Mouse (Mus musculus) bone marrow, adult 2 months (tissue): Measurements from ENCODE around the gene Ltc4s.

Experiments
- CTCF ChIP-seq: fragments of 200-500 bp; IDR thresholded peaks from 2 replicates; pipeline ENCODE4 v1.5.1; 2011; ENCODE audit warnings: low read length, control low read depth; ENCODE audit not compliant: control insufficient read depth, insufficient read depth
- POLR2A ChIP-seq: fragments of 200-500 bp; IDR thresholded peaks from 2 replicates; pipeline ENCODE4 v1.6.1; 2011; ENCODE audit warnings: low read depth, mild to moderate bottlenecking, control low read depth, low read length, borderline replicate concordance; ENCODE audit not compliant: control insufficient read depth

DNA sequence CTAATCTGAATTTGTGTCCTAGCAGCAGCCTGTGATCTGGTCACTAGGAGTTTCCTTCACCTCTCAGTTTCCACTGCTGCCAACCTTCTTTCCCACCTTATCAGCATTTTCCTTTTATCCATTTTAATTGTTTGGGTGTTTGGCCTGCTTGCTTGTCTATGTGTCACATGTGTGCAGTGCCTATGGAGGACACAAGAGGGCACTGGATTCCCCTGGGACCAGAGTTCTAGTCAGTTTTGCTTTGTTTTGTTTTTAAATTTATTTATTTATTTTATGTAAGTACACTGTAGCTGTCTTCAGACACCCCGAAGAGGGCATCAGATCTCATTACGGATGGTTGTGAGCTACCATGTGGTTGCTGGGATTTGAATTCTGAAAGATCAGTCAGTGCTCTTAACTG lies 30.7 kb upstream of the Ltc4s start:
- no peak for TF ChIP-seq POLR2A
- TF ChIP-seq CTCF = peak; percentile 55; the same call in 1 of the 2 replicates
